Mouse (Mus musculus): ENCODE data around the gene Atp5mpl. TPM values are rescaled to one million over a fixed set of nuclear protein-coding genes. Genes with fewer than 3 reads are reported as not detected.

Gene Atp5mpl
- polyA plus RNA-seq, 1 experiment from 2014 or later: 663 TPM

DNA sequence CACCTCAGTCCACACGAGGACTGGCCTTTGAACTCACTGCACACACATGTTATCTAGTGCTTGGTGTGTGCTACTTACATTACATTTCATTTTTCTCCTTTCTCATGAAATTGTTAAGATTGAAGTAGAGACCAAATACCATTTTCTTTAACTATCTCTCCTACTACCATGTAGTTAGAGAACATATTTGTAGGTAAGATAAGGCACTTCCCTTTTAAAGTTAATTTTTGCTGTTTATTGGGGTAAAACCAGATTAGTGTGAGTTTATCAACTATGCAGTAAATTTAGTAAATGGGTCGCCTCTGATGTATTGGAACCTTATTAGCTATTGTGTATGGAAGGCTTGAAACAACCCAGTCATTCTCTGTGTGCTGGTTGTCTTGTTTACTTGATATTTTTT is 16.4 kb upstream of the Atp5mpl start:
- H3K27ac ChIP-seq (ENCODE audit: low read length): no peak overlapping the region
- H3K4me2 ChIP-seq (ENCODE audit: low read depth, low read length): no peak overlapping the region
- no peaks in the 10 kb centered on the region for H3K9me3 ChIP-seq (ENCODE audit: control insufficient read depth, low read length)
- no peaks in the 10 kb centered on the region for H3K36me3 ChIP-seq (ENCODE audit: control insufficient read depth, insufficient read depth, low read length)
- no peaks in the 10 kb centered on the region for H3K27me3 ChIP-seq (ENCODE audit: control insufficient read depth, insufficient read depth, low read depth, low read length)
- 64% methylated on average over 2 of the region's 2 CpGs for WGBS
- no peaks in the 10 kb centered on the region for H3K4me1 ChIP-seq (replicated peaks; ENCODE audit: control insufficient read depth, insufficient read depth, low read length)
- H3K4me3 ChIP-seq (ENCODE audit: low read length): no peak overlapping the region
- no peak overlapping the region for H3K9ac ChIP-seq (ENCODE audit: low read length)
- no peak for ATAC-seq (ENCODE audit: low read depth)

DNA sequence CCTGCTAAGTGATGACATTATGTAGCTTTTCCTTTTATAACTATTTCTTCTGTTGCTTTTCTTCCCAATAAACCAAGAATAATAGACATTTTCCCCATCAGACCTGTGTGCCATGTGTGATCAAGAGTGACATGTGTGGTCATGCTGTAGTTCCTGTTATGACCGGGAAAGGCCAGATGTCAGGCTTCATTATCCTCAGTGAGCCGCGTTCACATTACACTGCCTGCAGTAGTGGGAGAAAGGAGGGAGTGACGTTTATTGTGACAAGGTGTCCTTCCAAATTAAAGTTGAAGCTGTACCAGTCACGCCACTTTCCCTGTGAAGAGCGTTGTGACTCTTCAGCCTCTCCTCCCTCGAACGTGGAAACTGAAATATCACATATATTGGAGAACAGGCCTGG is 15.1 kb upstream of the Atp5mpl start:
- no peak overlapping the region for H3K27ac ChIP-seq (ENCODE audit: low read length)
- H3K27me3 ChIP-seq (ENCODE audit: control insufficient read depth, insufficient read depth, low read depth, low read length): no peaks in the 10 kb centered on the region
- no peaks in the 10 kb centered on the region for H3K9me3 ChIP-seq (ENCODE audit: control insufficient read depth, low read length)
- peaks cover 3% of the 10 kb centered on the region for H3K4me1 ChIP-seq (replicated peaks; ENCODE audit: control insufficient read depth, insufficient read depth, low read length)
- WGBS: 67% methylated on average over 8 of the region's 8 CpGs
- ATAC-seq (ENCODE audit: low read depth): no peak
- H3K4me2 ChIP-seq (ENCODE audit: low read depth, low read length): no peak overlapping the region
- H3K36me3 ChIP-seq (ENCODE audit: control insufficient read depth, insufficient read depth, low read length): no peaks in the 10 kb centered on the region
- no peak overlapping the region for H3K9ac ChIP-seq (ENCODE audit: low read length)
- H3K4me3 ChIP-seq (ENCODE audit: low read length): no peak overlapping the region

DNA sequence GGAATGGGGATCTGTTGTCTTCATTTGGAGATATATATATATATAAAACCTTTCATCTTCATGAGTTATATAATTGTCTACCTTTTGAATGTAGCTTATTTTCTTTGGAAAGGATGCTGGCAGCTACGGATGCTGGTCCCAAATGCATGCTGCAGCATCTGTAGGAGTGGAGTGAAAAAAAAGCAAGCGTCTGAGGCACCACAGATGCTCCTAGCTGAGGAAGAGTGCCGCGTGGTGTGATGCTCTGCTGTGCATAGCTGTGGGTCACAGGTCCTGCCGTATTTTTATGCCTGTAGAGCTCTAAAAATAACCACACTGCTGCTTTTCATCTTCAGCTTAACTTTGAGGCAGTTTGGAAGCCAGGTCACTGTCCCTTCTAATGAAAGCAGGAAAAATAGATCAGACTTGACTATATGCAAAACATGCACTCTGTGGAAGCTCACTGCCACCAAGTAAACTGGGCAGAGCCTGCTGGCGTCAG is 14.2 kb upstream of the Atp5mpl start, which contains the start of gene Rd3l:
TSS of gene Rd3l (minus strand) at position 431 of the 481 bp plus-strand sequence.
- Histone ChIP-seq H3K4me3 (ENCODE audit: low read length) (no peak within 1 kb of the TSS), H3K27me3 (ENCODE audit: control insufficient read depth, insufficient read depth, low read depth, low read length) (no peaks in the 10 kb centered on the region), H3K4me2 (ENCODE audit: low read depth, low read length) (no peak within 1 kb of the TSS), H3K9ac (ENCODE audit: low read length) (no peak within 1 kb of the TSS), H3K4me1 (replicated peaks; ENCODE audit: control insufficient read depth, insufficient read depth, low read length) (peaks cover 4% of the 10 kb centered on the region), H3K27ac (ENCODE audit: low read length) (no peak within 1 kb of the TSS), H3K9me3 (ENCODE audit: control insufficient read depth, low read length) (no peaks in the 10 kb centered on the region), H3K36me3 (ENCODE audit: control insufficient read depth, insufficient read depth, low read length) (no peaks in the 10 kb centered on the region)
- ATAC-seq (ENCODE audit: low read depth): no peak
- 57% methylated on average over 6 of the region's 6 CpGs for WGBS

DNA sequence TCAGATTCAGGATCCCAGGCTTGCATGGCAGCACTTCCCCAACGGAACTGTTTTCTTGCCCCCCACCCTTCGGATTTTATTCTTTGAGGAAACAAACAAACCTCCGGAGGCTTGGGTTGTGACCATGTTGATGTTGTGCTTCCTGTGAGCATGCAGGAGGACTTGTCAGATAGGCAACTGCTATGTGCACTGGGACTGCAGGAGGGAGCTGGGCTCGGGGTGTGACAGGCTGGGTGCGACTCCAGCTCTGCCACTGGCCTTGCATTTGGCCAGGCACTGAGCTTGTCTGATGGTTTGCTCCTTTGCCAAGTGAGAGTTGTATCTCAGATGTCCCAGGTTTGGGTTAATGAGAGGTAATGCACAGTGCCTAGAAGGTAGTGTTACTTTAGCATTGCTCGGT is 11.5 kb upstream of the Atp5mpl start:
- H3K36me3 ChIP-seq (ENCODE audit: control insufficient read depth, insufficient read depth, low read length): no peaks in the 10 kb centered on the region
- H3K9ac ChIP-seq (ENCODE audit: low read length): no peak overlapping the region
- no peaks in the 10 kb centered on the region for H3K27me3 ChIP-seq (ENCODE audit: control insufficient read depth, insufficient read depth, low read depth, low read length)
- H3K27ac ChIP-seq (ENCODE audit: low read length): no peak overlapping the region
- WGBS: 61% methylated on average over 6 of the region's 6 CpGs
- ATAC-seq (ENCODE audit: low read depth): no peak
- no peaks in the 10 kb centered on the region for H3K9me3 ChIP-seq (ENCODE audit: control insufficient read depth, low read length)
- no peak overlapping the region for H3K4me2 ChIP-seq (ENCODE audit: low read depth, low read length)
- no peak overlapping the region for H3K4me3 ChIP-seq (ENCODE audit: low read length)
- H3K4me1 ChIP-seq (replicated peaks; ENCODE audit: control insufficient read depth, insufficient read depth, low read length): peaks cover 4% of the 10 kb centered on the region

GRCm38 (mm10) chr12:111977138-111977537 is 10.4 kb upstream of the Atp5mpl start:
- Histone ChIP-seq H3K9me3 (ENCODE audit: control insufficient read depth, low read length) (no peaks in the 10 kb centered on the region), H3K4me3 (ENCODE audit: low read length) (no peak overlapping the region), H3K4me1 (replicated peaks; ENCODE audit: control insufficient read depth, insufficient read depth, low read length) (peaks cover 4% of the 10 kb centered on the region), H3K4me2 (ENCODE audit: low read depth, low read length) (no peak overlapping the region), H3K27ac (ENCODE audit: low read length) (no peak overlapping the region), H3K9ac (ENCODE audit: low read length) (no peak overlapping the region), H3K27me3 (ENCODE audit: control insufficient read depth, insufficient read depth, low read depth, low read length) (no peaks in the 10 kb centered on the region), H3K36me3 (ENCODE audit: control insufficient read depth, insufficient read depth, low read length) (no peaks in the 10 kb centered on the region)
- ATAC-seq (ENCODE audit: low read depth): peak; percentile 28; the same call in 1 of the 2 replicates
- WGBS: 11% methylated on average over 6 of the region's 6 CpGs

GRCm38 (mm10) chr12:111974578-111974977 is 7.8 kb upstream of the Atp5mpl start:
- no peaks in the 10 kb centered on the region for H3K36me3 ChIP-seq (ENCODE audit: control insufficient read depth, insufficient read depth, low read length)
- H3K4me1 ChIP-seq (replicated peaks; ENCODE audit: control insufficient read depth, insufficient read depth, low read length): peaks cover 4% of the 10 kb centered on the region
- no peak overlapping the region for H3K4me2 ChIP-seq (ENCODE audit: low read depth, low read length)
- no peak overlapping the region for H3K9ac ChIP-seq (ENCODE audit: low read length)
- WGBS: 58% methylated on average over 6 of the region's 6 CpGs
- no peaks in the 10 kb centered on the region for H3K9me3 ChIP-seq (ENCODE audit: control insufficient read depth, low read length)
- no peak overlapping the region for H3K27ac ChIP-seq (ENCODE audit: low read length)
- H3K4me3 ChIP-seq (ENCODE audit: low read length): no peak overlapping the region
- ATAC-seq (ENCODE audit: low read depth): no peak
- H3K27me3 ChIP-seq (ENCODE audit: control insufficient read depth, insufficient read depth, low read depth, low read length): no peaks in the 10 kb centered on the region

GRCm38 (mm10) chr12:111972504-111972903 is 5.7 kb upstream of the Atp5mpl start:
- H3K9me3 ChIP-seq (ENCODE audit: control insufficient read depth, low read length): no peaks in the 10 kb centered on the region
- H3K27me3 ChIP-seq (ENCODE audit: control insufficient read depth, insufficient read depth, low read depth, low read length): no peaks in the 10 kb centered on the region
- no peak overlapping the region for H3K4me3 ChIP-seq (ENCODE audit: low read length)
- no peak overlapping the region for H3K4me2 ChIP-seq (ENCODE audit: low read depth, low read length)
- no peaks in the 10 kb centered on the region for H3K36me3 ChIP-seq (ENCODE audit: control insufficient read depth, insufficient read depth, low read length)
- H3K27ac ChIP-seq (ENCODE audit: low read length): no peak overlapping the region
- no peak for ATAC-seq (ENCODE audit: low read depth)
- peaks cover 4% of the 10 kb centered on the region for H3K4me1 ChIP-seq (replicated peaks; ENCODE audit: control insufficient read depth, insufficient read depth, low read length)
- WGBS: 90% methylated on average over 10 of the region's 10 CpGs
- no peak overlapping the region for H3K9ac ChIP-seq (ENCODE audit: low read length)

- H3K27me3 ChIP-seq (ENCODE audit: control insufficient read depth, insufficient read depth, low read depth, low read length): no peaks in the 10 kb centered on the region
- H3K4me3 ChIP-seq (ENCODE audit: low read length): no peak within 1 kb of the TSS
- no peaks in the 10 kb centered on the region for H3K36me3 ChIP-seq (ENCODE audit: control insufficient read depth, insufficient read depth, low read length)
- H3K9me3 ChIP-seq (ENCODE audit: control insufficient read depth, low read length): no peaks in the 10 kb centered on the region
- H3K4me2 ChIP-seq (ENCODE audit: low read depth, low read length): no peak within 1 kb of the TSS
- H3K27ac ChIP-seq (ENCODE audit: low read length): no peak within 1 kb of the TSS
- ATAC-seq (ENCODE audit: low read depth): no peak
- no peaks in the 10 kb centered on the region for H3K4me1 ChIP-seq (replicated peaks; ENCODE audit: control insufficient read depth, insufficient read depth, low read length)
- H3K9ac ChIP-seq (ENCODE audit: low read length): no peak within 1 kb of the TSS
- 81% methylated on average over 18 of the region's 18 CpGs for WGBS
Observed at GRCm38 (mm10) chr12:111971231-111971686, 4.5 kb upstream of the Atp5mpl start, which contains the start of gene Tdrd9. Gene Tdrd9, plus strand, starts transcription at chr12:111971559.

GRCm38 (mm10) chr12:111970085-111970484 is 3.3 kb upstream of the Atp5mpl start:
- H3K27me3 ChIP-seq (ENCODE audit: control insufficient read depth, insufficient read depth, low read depth, low read length): no peaks in the 10 kb centered on the region
- no peaks in the 10 kb centered on the region for H3K36me3 ChIP-seq (ENCODE audit: control insufficient read depth, insufficient read depth, low read length)
- WGBS: 65% methylated on average over 4 of the region's 4 CpGs
- no peak overlapping the region for H3K4me3 ChIP-seq (ENCODE audit: low read length)
- peaks cover 7% of the 10 kb centered on the region for H3K4me1 ChIP-seq (replicated peaks; ENCODE audit: control insufficient read depth, insufficient read depth, low read length)
- H3K4me2 ChIP-seq (ENCODE audit: low read depth, low read length): no peak overlapping the region
- no peaks in the 10 kb centered on the region for H3K9me3 ChIP-seq (ENCODE audit: control insufficient read depth, low read length)
- ATAC-seq (ENCODE audit: low read depth): no peak
- H3K9ac ChIP-seq (ENCODE audit: low read length): no peak overlapping the region
- no peak overlapping the region for H3K27ac ChIP-seq (ENCODE audit: low read length)

DNA sequence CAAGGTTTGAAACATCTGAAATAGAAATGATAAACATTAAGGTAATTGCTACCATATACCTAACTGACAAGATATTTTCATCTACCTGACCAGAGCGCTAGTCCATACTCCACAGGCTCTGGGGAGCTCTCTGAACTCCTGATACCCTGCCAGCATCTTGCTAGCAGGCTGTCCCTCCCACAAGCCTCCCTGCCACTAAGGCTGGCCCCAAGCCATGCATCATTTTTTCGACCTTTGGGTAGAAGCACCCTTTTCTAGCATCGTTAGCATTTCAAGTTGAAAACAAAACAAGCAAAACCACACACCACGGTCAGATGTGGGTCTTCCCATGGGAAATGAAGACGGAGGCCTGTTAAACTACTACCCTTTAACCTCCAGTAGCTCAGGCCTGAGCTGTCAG is 3.4 kb downstream of the Atp5mpl start:
- WGBS: 85% methylated on average over 5 of the region's 5 CpGs
- Histone ChIP-seq H3K4me3 (ENCODE audit: low read length) (no peak overlapping the region), H3K4me2 (ENCODE audit: low read depth, low read length) (no peak overlapping the region), H3K27me3 (ENCODE audit: control insufficient read depth, insufficient read depth, low read depth, low read length) (no peaks in the 10 kb centered on the region), H3K9ac (ENCODE audit: low read length) (no peak overlapping the region), H3K27ac (ENCODE audit: low read length) (no peak overlapping the region), H3K9me3 (ENCODE audit: control insufficient read depth, low read length) (no peaks in the 10 kb centered on the region), H3K36me3 (ENCODE audit: control insufficient read depth, insufficient read depth, low read length) (peaks cover 33% of the 10 kb centered on the region), H3K4me1 (replicated peaks; ENCODE audit: control insufficient read depth, insufficient read depth, low read length) (peaks cover 7% of the 10 kb centered on the region)
- ATAC-seq (ENCODE audit: low read depth): no peak

Measured in lung, embryonic 16.5 days (tissue).